Mouse (Mus musculus) T-cell, adult 66 days (primary cell): ENCODE data around the gene Bnip1. TPM values are rescaled to one million over a fixed set of nuclear protein-coding genes. Genes with fewer than 3 reads are reported as not detected.

Experiments used
- total RNA-seq, 2 experiments: library from RNA; stranded (reverse); gene quantifications; 3 replicates in 1 of 2; 4 replicates in 1 of 2; pipeline ENCODE4 v1.2.4; 2023

The Bnip1 gene
- total RNA-seq = 10 to 100 TPM; 32.1 to 35.7 TPM

GRCm38 (mm10) chr17:26780750-26781571, at the start of gene Bnip1:
Bnip1 (plus strand) TSS chr17:26781066.

Other genes starting within 250 kb of the Bnip1 start
- 10 to 100 TPM; 34.9 to 36.1 TPM for gene Ergic1, start 219.6 kb upstream of the Bnip1 start, total RNA-seq
- 100 to 1,000 TPM; 352 to 396 TPM for gene Dusp1, start 218.9 kb upstream of the Bnip1 start, total RNA-seq
- 10 to 100 TPM; 85.6 to 87.4 TPM for gene Atp6v0e, start 117.8 kb upstream of the Bnip1 start, total RNA-seq
- 10 to 100 TPM; 87.8 to 92.6 TPM for gene Crebrf, start 65.4 kb upstream of the Bnip1 start, total RNA-seq
- not detected for gene Nkx2-5, start 63.9 kb downstream of the Bnip1 start, total RNA-seq
- 10 to 100 TPM in 1 of 2 experiments, 1 to 10 TPM in 1; 7.4 to 10.4 TPM for gene Kifc5b, start 136.0 kb downstream of the Bnip1 start, total RNA-seq
- 100 to 1,000 TPM; 126 to 131 TPM for gene Phf1, start 152.0 kb downstream of the Bnip1 start, total RNA-seq
- 100 to 1,000 TPM in 1 of 2 experiments, 10 to 100 TPM in 1; 95.6 to 111 TPM for gene Cuta, start 158.5 kb downstream of the Bnip1 start, total RNA-seq
- 1 to 10 TPM; 1.3 to 2.1 TPM for gene Syngap1, start 160.2 kb downstream of the Bnip1 start, total RNA-seq
- gene Zbtb9, start 192.1 kb downstream of the Bnip1 start, total RNA-seq = 10 to 100 TPM; 24.3 to 25.0 TPM
- 10 to 100 TPM; 39.2 to 47.5 TPM for gene Bak1, start 247.9 kb downstream of the Bnip1 start, total RNA-seq